Mouse (Mus musculus) heart, adult 2 months (tissue): ENCODE results near the gene Adprhl1.

ENCODE experiments used
- CTCF ChIP-seq: fragments of 200-600 bp; IDR thresholded peaks from 2 replicates; pipeline ENCODE4 v1.8.1; 2022; ENCODE audit warnings: antibody characterized with exemption, mild to moderate bottlenecking, moderate library complexity
- POLR2A ChIP-seq: fragments of 200-500 bp; IDR thresholded peaks from 2 replicates; pipeline ENCODE4 v1.6.1; 2011; ENCODE audit warnings: mild to moderate bottlenecking, low read depth, low read length, control low read depth; ENCODE audit not compliant: insufficient read depth

GRCm38 (mm10) chr8:13228923-13229610, 24.9 kb downstream of the Adprhl1 start:
- TF ChIP-seq CTCF (no peak), POLR2A (no peak)
